8 mouse cellular contexts compared by ENCODE assay signal in the genomic region with DNA sequence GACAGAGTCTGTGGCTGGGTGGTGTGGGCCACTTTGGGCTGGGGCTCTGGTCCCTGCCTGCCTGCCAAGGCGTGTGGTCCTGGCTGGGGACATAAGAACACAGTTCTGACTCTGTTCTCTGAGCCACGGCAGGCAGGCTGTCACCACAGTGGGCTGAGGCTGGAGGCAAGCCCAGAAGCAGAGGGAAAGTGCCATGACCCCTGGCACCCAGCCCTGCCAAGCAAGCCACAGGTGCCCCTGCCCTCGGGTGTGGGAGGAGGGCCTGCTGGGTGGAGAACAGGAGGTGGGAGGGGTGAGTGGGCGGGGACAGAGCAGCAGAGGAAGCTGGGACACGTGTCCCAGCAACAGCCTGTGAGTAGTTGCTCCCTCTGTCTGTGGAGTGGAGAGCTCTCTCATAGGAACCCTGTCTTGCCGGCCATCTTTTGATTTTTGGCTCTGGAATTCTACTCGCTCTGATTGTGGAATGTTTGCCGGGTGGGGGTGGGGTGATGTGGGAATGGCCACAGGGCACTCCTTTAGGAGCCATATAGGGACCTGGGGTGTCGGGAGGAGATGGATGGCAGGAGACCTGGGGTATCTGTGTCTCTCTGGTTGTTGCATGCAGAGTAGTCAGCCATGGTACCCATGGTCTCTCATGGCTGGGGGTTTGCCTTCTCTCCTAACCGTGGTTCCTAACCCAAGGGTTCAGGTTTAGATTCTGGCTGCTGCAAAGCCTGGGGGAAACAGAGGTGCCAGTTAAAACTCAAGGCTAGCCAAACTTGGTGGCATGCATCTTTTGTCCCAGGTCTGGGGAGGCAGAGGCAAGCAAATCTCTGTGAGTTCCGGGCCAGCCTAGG.
DNase-seq lines count a peak whose midpoint lies in the region; ATAC-seq lines count a peak whose summit lies in the region.

No protein-coding gene starts in this region.

- 0 out of 2 replicates have a peak overlapping the region, but pooled peaks have one; percentile 63 for H3K27ac ChIP-seq in hindbrain, embryonic 16.5 days (ENCODE audit: low read depth, low read length)

- H3K9ac ChIP-seq in hindbrain, embryonic 16.5 days (ENCODE audit: low read depth, low read length): no peak overlapping the region; the same call in 1 of the 2 replicates

- peak; percentile 67 for DNase-seq in T-cell, adult 2 months (ENCODE audit: low spot score)
- peak; percentile 63 to 80 for DNase-seq in cerebellum, postnatal 36 days
- DNase-seq in gastrocnemius, adult 18-20 months (ENCODE audit: low spot score): peak; percentile 89
- peak; percentile 76 to 81 for DNase-seq in left cerebral cortex, adult 18-20 months (ENCODE audit: low spot score in 2 of 2)
- DNase-seq in lung, postnatal 4 days: peak; percentile 92 to 94
- peak; percentile 87 for DNase-seq in right cerebral cortex, adult 18-20 months
- DNase-seq in urinary bladder, postnatal 10 days (ENCODE audit: low spot score): peak; percentile 44

- no peaks in the 10 kb centered on the region for H3K36me3 ChIP-seq in hindbrain, embryonic 16.5 days (ENCODE audit: control insufficient read depth, insufficient read depth, low read length)

- H3K27me3 ChIP-seq in hindbrain, embryonic 16.5 days (replicated peaks; ENCODE audit: control insufficient read depth, insufficient read depth, low read length): 0 out of 2 replicates have a peak, but pooled peaks cover 4% of the 10 kb centered on the region

- no peak overlapping the region for H3K4me2 ChIP-seq in hindbrain, embryonic 16.5 days (ENCODE audit: low read length)

- no peak overlapping the region for H3K4me3 ChIP-seq in hindbrain, embryonic 16.5 days (ENCODE audit: low read length)

- peak; percentile 90 for ATAC-seq in hindbrain, embryonic 16.5 days

- H3K9me3 ChIP-seq in hindbrain, embryonic 16.5 days (ENCODE audit: control insufficient read depth, low read length): no peaks in the 10 kb centered on the region

- 29% methylated on average over 11 of the region's 11 CpGs for WGBS in hindbrain, embryonic 16.5 days

- H3K4me1 ChIP-seq in hindbrain, embryonic 16.5 days (ENCODE audit: control insufficient read depth, insufficient read depth, low read depth, low read length): peaks cover 19% of the 10 kb centered on the region
